Mouse (Mus musculus) brain, embryonic 14.5 days (tissue): ENCODE data around the gene Hilpda. TPM values are rescaled to one million over a fixed set of nuclear protein-coding genes. Genes with fewer than 3 reads are reported as not detected.
A peak's percentile ranks its signal among the peaks of the same experiment; 100 is the strongest.

Experiments used
- DNase-seq: peaks from one replicate; pipeline ENCODE4 v3.0.0-alpha.2; 2011; ENCODE audit warnings: low read depth
- CTCF ChIP-seq: fragments of 200-500 bp; IDR thresholded peaks from 2 replicates; pipeline ENCODE4 v1.5.1; 2012; ENCODE audit warnings: inconsistent platforms, mild to moderate bottlenecking, moderate library complexity, borderline replicate concordance; ENCODE audit not compliant: insufficient read depth, insufficient read length; ENCODE audit errors: extremely low read depth
- POLR2A ChIP-seq: fragments of 200-500 bp; IDR thresholded peaks from 2 replicates; pipeline ENCODE4 v1.6.1; 2012; ENCODE audit warnings: mild to moderate bottlenecking, inconsistent platforms, borderline replicate concordance; ENCODE audit not compliant: poor library complexity, insufficient read depth, insufficient read length, severe bottlenecking; ENCODE audit errors: extremely low read depth
- polyA plus RNA-seq: library from polyadenylated mRNA; depleted of rRNA; stranded (reverse); fragments of >200 nt; gene quantifications from 2 replicates; pipeline ENCODE4 v1.2.3, GENCODE M21; 2012

The Hilpda gene
- polyA plus RNA-seq, 1 experiment, result 26.4 TPM

GRCm38 (mm10) chr6:29287481-29287880, 15.2 kb downstream of the Hilpda start:
- DNase-seq, result no peak
- TF ChIP-seq CTCF (no peak), POLR2A (no peak)

DNA sequence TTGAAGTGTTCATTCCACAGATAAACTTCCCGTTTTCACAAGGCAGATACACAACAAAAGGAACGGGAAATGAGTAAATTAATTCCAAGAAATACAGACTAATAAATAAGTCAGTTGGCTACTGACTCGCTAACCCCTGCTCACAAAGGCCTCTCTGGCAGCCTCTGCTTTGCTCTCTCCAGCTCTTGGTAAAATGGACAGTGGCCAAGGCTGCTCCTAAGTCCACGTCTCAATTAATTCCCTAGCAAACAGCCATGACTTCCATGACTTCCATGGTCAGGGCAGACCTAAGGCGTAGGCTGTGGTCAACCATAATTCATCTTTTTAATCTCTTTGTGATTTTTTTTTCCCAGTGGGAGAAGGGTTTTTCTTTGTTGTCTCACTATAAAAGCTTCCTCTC, 15.7 kb downstream of the Hilpda start:
- DNase-seq, result peak; percentile 19
- TF ChIP-seq CTCF (no peak), POLR2A (no peak)

DNA sequence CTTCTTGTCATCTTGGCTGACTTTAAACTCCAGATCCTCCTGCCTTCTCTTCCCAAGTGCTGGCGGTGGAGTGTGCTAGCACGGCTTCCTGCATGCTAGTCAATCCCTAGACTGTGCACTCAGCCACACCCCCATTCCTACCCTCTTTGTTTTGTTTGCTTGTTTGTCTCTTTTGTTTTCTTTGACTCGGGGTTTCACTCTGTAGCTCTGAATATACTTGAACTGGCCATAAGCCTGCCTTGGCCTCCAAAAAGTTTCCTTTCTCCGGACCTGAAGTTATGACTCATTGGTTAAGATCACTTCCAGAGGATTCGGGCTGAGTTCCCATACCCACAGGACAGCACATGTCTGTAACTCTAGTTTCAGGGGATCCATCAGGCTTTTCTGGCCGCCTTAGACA, 16.4 kb downstream of the Hilpda start:
- no peak for TF ChIP-seq CTCF
- TF ChIP-seq POLR2A, result no peak
- DNase-seq, result no peak

- TF ChIP-seq CTCF (no peak), POLR2A (no peak)
- no peak for DNase-seq
These were observed 26.8 kb downstream of the Hilpda start for GRCm38 (mm10) chr6:29299112-29299511.

DNA sequence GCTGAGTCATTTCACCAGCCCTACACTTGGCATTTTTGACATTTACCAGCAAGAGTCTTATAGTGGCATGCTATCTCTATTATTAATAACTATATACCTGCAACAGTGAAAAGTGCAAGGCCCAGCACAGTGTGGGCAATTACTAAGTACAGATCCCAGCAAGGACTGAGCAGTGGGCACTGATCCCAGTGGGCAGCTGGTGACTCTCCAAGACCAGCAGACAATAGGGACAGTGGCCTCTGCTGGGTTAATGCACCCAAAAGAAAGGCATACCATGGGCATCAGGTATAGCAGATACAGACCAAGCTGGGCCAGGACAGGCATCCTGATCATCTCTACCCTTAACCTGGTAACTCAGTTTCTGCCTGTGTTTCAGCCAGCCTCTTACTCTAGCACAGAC, 31.0 kb downstream of the Hilpda start:
- no peak for DNase-seq
- TF ChIP-seq CTCF (no peak), POLR2A (no peak)

GRCm38 (mm10) chr6:29303726-29304125, 31.4 kb downstream of the Hilpda start:
- DNase-seq, result peak; percentile 9
- TF ChIP-seq CTCF (peak; percentile 20; the same call in 1 of the 2 replicates), POLR2A (no peak)

DNA sequence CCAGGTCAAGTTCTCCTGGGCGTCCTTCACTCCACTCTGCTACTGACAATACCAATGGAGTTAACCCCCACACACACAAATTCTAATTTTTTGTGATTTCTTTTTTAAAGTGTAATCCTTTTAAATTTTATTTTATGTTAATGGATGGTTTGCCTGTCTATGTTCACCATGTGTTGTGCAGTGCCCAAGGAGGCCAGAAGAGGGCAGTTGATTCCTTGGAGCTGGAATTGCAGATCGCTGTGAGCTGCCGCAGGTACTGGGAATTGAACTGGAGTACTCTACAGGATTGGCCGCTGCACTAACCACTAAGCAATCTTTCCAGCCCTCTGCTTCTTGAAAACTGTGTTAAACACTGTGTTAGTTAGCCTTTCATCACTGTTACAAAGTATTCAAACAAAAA, 33.2 kb downstream of the Hilpda start:
- no peak for DNase-seq
- TF ChIP-seq CTCF (no peak), POLR2A (no peak)

GRCm38 (mm10) chr6:29308846-29309605, 36.7 kb downstream of the Hilpda start:
- DNase-seq, result no peak
- TF ChIP-seq CTCF, result no peak
- no peak for TF ChIP-seq POLR2A

- no peak for DNase-seq
- no peak for TF ChIP-seq CTCF
- TF ChIP-seq POLR2A, result no peak
These were observed 41.5 kb downstream of the Hilpda start for GRCm38 (mm10) chr6:29313690-29314202.

GRCm38 (mm10) chr6:29317286-29317685, 45.0 kb downstream of the Hilpda start:
- DNase-seq, result no peak
- no peak for TF ChIP-seq CTCF
- no peak for TF ChIP-seq POLR2A

- no peak for DNase-seq
- TF ChIP-seq POLR2A, result no peak
- TF ChIP-seq CTCF, result no peak
These were observed 45.7 kb downstream of the Hilpda start for GRCm38 (mm10) chr6:29317941-29318340.

GRCm38 (mm10) chr6:29318879-29319278, 46.6 kb downstream of the Hilpda start, which contains the start of gene Fam71f1:
Gene Fam71f1 (plus strand): TSS chr6:29319140.
- DNase-seq, result peak; percentile 22
- no peak for TF ChIP-seq CTCF
- no peak for TF ChIP-seq POLR2A

- no peak for TF ChIP-seq CTCF
- no peak for TF ChIP-seq POLR2A
- DNase-seq, result no peak
These were observed 49.3 kb downstream of the Hilpda start for GRCm38 (mm10) chr6:29321586-29321985.

- no peak for DNase-seq
- no peak for TF ChIP-seq CTCF
- TF ChIP-seq POLR2A, result no peak
These were observed 49.9 kb downstream of the Hilpda start for GRCm38 (mm10) chr6:29322147-29322546.
